Mouse (Mus musculus): ENCODE data around the gene Plppr2. TPM values are rescaled to one million over a fixed set of nuclear protein-coding genes. Genes with fewer than 3 reads are reported as not detected.

Plppr2 gene
- total and polyA plus RNA-seq, 3 experiments: not detected

DNA sequence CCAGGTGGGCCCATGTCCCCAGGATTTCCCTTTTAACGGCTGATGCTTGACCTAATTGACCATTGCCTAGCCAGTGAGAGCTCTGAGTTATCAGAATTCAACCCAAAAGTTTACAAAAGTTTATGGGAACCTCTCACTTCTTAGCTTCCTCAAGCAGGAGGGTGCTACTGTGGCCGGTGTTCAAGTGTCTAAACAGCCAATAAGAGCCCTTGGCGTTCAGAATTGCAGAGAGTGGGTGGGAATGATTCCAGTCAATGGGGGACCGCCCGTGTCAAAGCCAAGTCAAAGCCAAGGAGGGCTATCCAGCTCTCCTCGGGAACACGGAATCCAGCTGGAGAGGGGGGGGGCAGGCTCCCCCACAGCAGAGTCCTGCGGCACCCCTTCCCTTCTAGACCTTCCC, 11.3 kb downstream of the Plppr2 start:
- Histone ChIP-seq H3K4me3 (replicated peaks in 1 of 3; ENCODE audit: low read depth in 2 of 3, low read length in 2 of 3, poor library complexity in 1 of 3) (no peak overlapping the region), H3K79me2 (replicated peaks; ENCODE audit: control insufficient read depth, extremely low read depth, insufficient read depth, poor library complexity, severe bottlenecking) (no peaks in the 10 kb centered on the region), H3K36me3 (replicated peaks in 1 of 2; ENCODE audit: control insufficient read depth in 1 of 2, insufficient read depth in 1 of 2, low read length in 1 of 2) (no peaks in the 10 kb centered on the region), H3K27me3 (replicated peaks) (peaks cover 37% of the 10 kb centered on the region), H3K9ac (ENCODE audit: insufficient read depth, low read depth) (no peak overlapping the region), H3K4me2 (ENCODE audit: insufficient read depth, low read depth, poor library complexity, severe bottlenecking) (no peak overlapping the region), H3K4me1 (ENCODE audit: control insufficient read depth in 1 of 2, insufficient read depth in 2 of 2) (peaks cover 0 to 5% of the 10 kb centered on the region in 2 experiments; a peak in 1 of 4 replicates), H3K27ac (ENCODE audit: insufficient read depth, low read depth) (no peak overlapping the region), H3K9me3 (replicated peaks; ENCODE audit: low read length) (peaks cover 10% of the 10 kb centered on the region)
- no peak for TF ChIP-seq UBTF (IDR thresholded peaks at IDR 0.05; ENCODE audit: low read depth, low read length)
- TF ChIP-seq ELF1 (IDR thresholded peaks at IDR 0.05; ENCODE audit: low read depth, low read length): no peak
- TF ChIP-seq PAX5 (IDR thresholded peaks at IDR 0.05; ENCODE audit: low read length): no peak
- TF ChIP-seq GABPA (IDR thresholded peaks at IDR 0.05; ENCODE audit: insufficient replicate concordance, low read depth, low read length): no peak
- TF ChIP-seq USF2 (conservative IDR thresholded peaks at IDR 0.05; ENCODE audit: low read depth, low read length): no peak
- no peak for TF ChIP-seq TBP (conservative IDR thresholded peaks at IDR 0.05; ENCODE audit: low read depth, low read length)
- dilution Hi-C loops (cut with MboI; ENCODE audit: extremely low pct_ligation_motif_present, extremely low pct_unique_long_range_greater_than_20kb, low sequenced_read_pairs): no loop called here
- no peak for DNase-seq (ENCODE audit: extremely low read depth)
- in situ Hi-C loops (cut with MboI; ENCODE audit: low pct_ligation_motif_present, low pct_unique_long_range_greater_than_20kb, low sequenced_read_pairs): no loop called here

DNA sequence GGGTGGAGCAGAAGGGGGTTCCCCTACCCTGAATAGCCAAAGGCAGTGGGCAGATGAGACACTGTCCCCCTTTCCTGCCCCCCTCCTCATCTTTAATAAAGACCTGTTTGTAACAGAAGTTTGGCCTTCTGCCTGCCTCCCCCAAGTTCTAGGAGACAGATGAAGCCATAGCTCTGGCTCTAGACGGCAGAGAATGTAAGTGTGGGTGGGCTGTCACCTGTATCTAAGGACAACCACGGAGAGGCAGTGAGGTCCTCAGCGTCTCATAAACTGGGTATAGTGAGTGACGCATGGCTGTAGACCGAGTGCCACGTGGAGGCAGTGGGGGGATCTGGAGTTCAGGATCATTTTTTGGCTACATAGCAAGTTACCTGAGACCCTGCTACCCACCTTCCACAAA, 12.0 kb downstream of the Plppr2 start:
- in situ Hi-C loops (cut with MboI; ENCODE audit: low pct_ligation_motif_present, low pct_unique_long_range_greater_than_20kb, low sequenced_read_pairs) (no loop called here), dilution Hi-C loops (cut with MboI; ENCODE audit: extremely low pct_ligation_motif_present, extremely low pct_unique_long_range_greater_than_20kb, low sequenced_read_pairs) (no loop called here)
- peaks cover 35% of the 10 kb centered on the region for H3K27me3 ChIP-seq (replicated peaks)
- DNase-seq (ENCODE audit: extremely low read depth): no peak
- no peaks in the 10 kb centered on the region for H3K36me3 ChIP-seq (replicated peaks in 1 of 2; ENCODE audit: control insufficient read depth in 1 of 2, insufficient read depth in 1 of 2, low read length in 1 of 2)
- H3K27ac ChIP-seq (ENCODE audit: insufficient read depth, low read depth): no peak overlapping the region
- H3K4me2 ChIP-seq (ENCODE audit: insufficient read depth, low read depth, poor library complexity, severe bottlenecking): no peak overlapping the region
- H3K4me1 ChIP-seq (ENCODE audit: control insufficient read depth in 1 of 2, insufficient read depth in 2 of 2): peaks cover 0 to 7% of the 10 kb centered on the region in 2 experiments; a peak in 2 of 4 replicates
- no peaks in the 10 kb centered on the region for H3K79me2 ChIP-seq (replicated peaks; ENCODE audit: control insufficient read depth, extremely low read depth, insufficient read depth, poor library complexity, severe bottlenecking)
- no peak overlapping the region for H3K4me3 ChIP-seq (replicated peaks in 1 of 3; ENCODE audit: low read depth in 2 of 3, low read length in 2 of 3, poor library complexity in 1 of 3)
- TF ChIP-seq POLR2A (IDR thresholded peaks at IDR 0.05; ENCODE audit: low read depth, low read length) (no peak), SMC3 (IDR thresholded peaks at IDR 0.05; ENCODE audit: low read depth, low read length) (no peak), JUND (conservative IDR thresholded peaks at IDR 0.05; ENCODE audit: low read depth, low read length) (no peak), MYC (IDR thresholded peaks at IDR 0.05; ENCODE audit: low read depth, low read length) (no peak), MAFK (IDR thresholded peaks at IDR 0.05; ENCODE audit: insufficient replicate concordance, low read length) (no peak), USF2 (conservative IDR thresholded peaks at IDR 0.05; ENCODE audit: low read depth, low read length) (no peak)
- no peak overlapping the region for H3K9ac ChIP-seq (ENCODE audit: insufficient read depth, low read depth)
- peaks cover 7% of the 10 kb centered on the region for H3K9me3 ChIP-seq (replicated peaks; ENCODE audit: low read length)

GRCm38 (mm10) chr9:21950322-21950721, 13.5 kb downstream of the Plppr2 start:
- in situ Hi-C loops (cut with MboI; ENCODE audit: low pct_ligation_motif_present, low pct_unique_long_range_greater_than_20kb, low sequenced_read_pairs) (no loop called here), dilution Hi-C loops (cut with MboI; ENCODE audit: extremely low pct_ligation_motif_present, extremely low pct_unique_long_range_greater_than_20kb, low sequenced_read_pairs) (no loop called here)
- TF ChIP-seq UBTF (IDR thresholded peaks at IDR 0.05; ENCODE audit: low read depth, low read length): no peak
- peak; percentile 96 for TF ChIP-seq SIN3A (IDR thresholded peaks at IDR 0.05; ENCODE audit: low read length)
- TF ChIP-seq SMC3 (IDR thresholded peaks at IDR 0.05; ENCODE audit: low read depth, low read length): no peak
- no peak for TF ChIP-seq EP300 (IDR thresholded peaks at IDR 0.05; ENCODE audit: low read length)
- TF ChIP-seq MXI1 (IDR thresholded peaks at IDR 0.05; ENCODE audit: low read depth, low read length): no peak
- no peak for TF ChIP-seq JUND (conservative IDR thresholded peaks at IDR 0.05; ENCODE audit: low read depth, low read length)
- TF ChIP-seq ELF1 (IDR thresholded peaks at IDR 0.05; ENCODE audit: low read depth, low read length): no peak
- no peak overlapping the region for H3K4me3 ChIP-seq (replicated peaks in 1 of 3; ENCODE audit: low read depth in 2 of 3, low read length in 2 of 3, poor library complexity in 1 of 3)
- no peaks in the 10 kb centered on the region for H3K36me3 ChIP-seq (replicated peaks in 1 of 2; ENCODE audit: control insufficient read depth in 1 of 2, insufficient read depth in 1 of 2, low read length in 1 of 2)
- peaks cover 3% of the 10 kb centered on the region for H3K9me3 ChIP-seq (replicated peaks; ENCODE audit: low read length)
- DNase-seq (ENCODE audit: extremely low read depth): peak; percentile 42
- H3K27me3 ChIP-seq (replicated peaks): peaks cover 29% of the 10 kb centered on the region
- H3K27ac ChIP-seq (ENCODE audit: insufficient read depth, low read depth): no peak overlapping the region
- H3K4me1 ChIP-seq (ENCODE audit: control insufficient read depth in 1 of 2, insufficient read depth in 2 of 2): peaks cover 5 to 7% of the 10 kb centered on the region in 2 experiments
- no peak overlapping the region for H3K9ac ChIP-seq (ENCODE audit: insufficient read depth, low read depth)
- H3K79me2 ChIP-seq (replicated peaks; ENCODE audit: control insufficient read depth, extremely low read depth, insufficient read depth, poor library complexity, severe bottlenecking): no peaks in the 10 kb centered on the region
- no peak overlapping the region for H3K4me2 ChIP-seq (ENCODE audit: insufficient read depth, low read depth, poor library complexity, severe bottlenecking)

All from CH12.LX (cell line).